Mouse (Mus musculus) lung, adult 2 months (tissue): ENCODE results near the gene Aplnr.

Source experiments
- CTCF ChIP-seq: fragments of 200-500 bp; IDR thresholded peaks from 2 replicates; pipeline ENCODE4 v1.5.1; 2011; ENCODE audit warnings: mild to moderate bottlenecking, low read length, control low read depth; ENCODE audit not compliant: insufficient read depth
- POLR2A ChIP-seq: fragments of 200-500 bp; IDR thresholded peaks from 2 replicates; pipeline ENCODE4 v1.6.1; 2011; ENCODE audit warnings: low read depth, mild to moderate bottlenecking, control low read depth, low read length, borderline replicate concordance; ENCODE audit errors: extremely low read depth

- TF ChIP-seq CTCF: no peak
- TF ChIP-seq POLR2A: no peak
Observed at GRCm38 (mm10) chr2:85155334-85155733, 19.3 kb downstream of the Aplnr start.
